Mouse (Mus musculus) B cell, adult 2 months (primary cell): Measurements from ENCODE around the gene Slit3.

Source experiments
- DNase-seq, 2 experiments: peaks; one replicate each; pipeline ENCODE4 v3.0.0; 2022

Gene Slit3

GRCm38 (mm10) chr11:35480146-35480545, 359.1 kb downstream of the Slit3 start:
- DNase-seq: no peak

GRCm38 (mm10) chr11:35481611-35482363, 360.8 kb downstream of the Slit3 start:
- no peak for DNase-seq

GRCm38 (mm10) chr11:35487966-35488365, 366.9 kb downstream of the Slit3 start:
- DNase-seq: no peak

GRCm38 (mm10) chr11:35491701-35492100, 370.7 kb downstream of the Slit3 start:
- DNase-seq: no peak

- no peak for DNase-seq
These were observed 375.9 kb downstream of the Slit3 start for GRCm38 (mm10) chr11:35496874-35497273.

GRCm38 (mm10) chr11:35497961-35498360, 376.9 kb downstream of the Slit3 start:
- DNase-seq: no peak

- DNase-seq: no peak
These were observed 381.1 kb downstream of the Slit3 start for GRCm38 (mm10) chr11:35502128-35502527.

GRCm38 (mm10) chr11:35504051-35504450, 383.0 kb downstream of the Slit3 start:
- no peak for DNase-seq

GRCm38 (mm10) chr11:35504916-35505315, 383.9 kb downstream of the Slit3 start:
- DNase-seq: no peak

GRCm38 (mm10) chr11:35505316-35505715, 384.3 kb downstream of the Slit3 start:
- no peak for DNase-seq

GRCm38 (mm10) chr11:35505817-35506216, 384.8 kb downstream of the Slit3 start:
- DNase-seq: no peak

- DNase-seq: no peak
These were observed 386.9 kb downstream of the Slit3 start for GRCm38 (mm10) chr11:35507781-35508390.

- DNase-seq: no peak
These were observed 391.7 kb downstream of the Slit3 start for GRCm38 (mm10) chr11:35512686-35513085.

- DNase-seq: no peak
These were observed 392.3 kb downstream of the Slit3 start for GRCm38 (mm10) chr11:35513343-35513742.

GRCm38 (mm10) chr11:35522802-35523452, 401.9 kb downstream of the Slit3 start:
- DNase-seq: no peak

- no peak for DNase-seq
These were observed 402.7 kb downstream of the Slit3 start for GRCm38 (mm10) chr11:35523773-35524172.

GRCm38 (mm10) chr11:35526219-35526762, 405.3 kb downstream of the Slit3 start:
- no peak for DNase-seq

- no peak for DNase-seq
These were observed 406.9 kb downstream of the Slit3 start for GRCm38 (mm10) chr11:35527816-35528462.

- DNase-seq: no peak
These were observed 414.0 kb downstream of the Slit3 start for GRCm38 (mm10) chr11:35535027-35535426.

- no peak for DNase-seq
These were observed 416.4 kb downstream of the Slit3 start for GRCm38 (mm10) chr11:35537128-35538088.

GRCm38 (mm10) chr11:35542731-35543130, 421.7 kb downstream of the Slit3 start:
- DNase-seq: no peak
